34 mouse cellular contexts compared by ENCODE assay signal in the genomic region with DNA sequence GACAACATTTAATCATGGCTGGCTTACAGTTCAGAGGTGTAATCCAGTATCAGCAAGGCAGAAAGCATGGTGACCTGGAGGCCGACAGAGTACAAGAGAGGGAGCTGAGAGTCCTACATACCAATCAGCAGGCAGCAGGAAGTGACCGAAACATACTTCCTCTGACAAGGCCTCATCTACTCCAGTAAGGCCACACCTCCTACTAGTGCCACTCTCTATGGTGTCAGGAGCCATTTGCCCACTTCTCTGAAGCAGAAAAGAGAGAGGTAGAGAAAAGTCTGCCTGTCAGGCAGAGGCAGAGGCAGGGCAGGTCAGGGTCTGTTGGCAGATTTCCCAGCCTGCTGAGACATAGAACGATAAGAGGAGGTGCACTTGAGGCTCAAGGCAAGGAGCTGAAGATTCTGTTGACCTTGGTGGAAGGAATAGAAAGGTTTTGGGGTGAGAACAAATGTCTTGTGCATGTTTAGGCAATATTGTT. TPM values are rescaled to one million over a fixed set of nuclear protein-coding genes. Genes with fewer than 3 reads are reported as not detected.
DNase-seq lines count a peak whose midpoint lies in the region; ATAC-seq and TF ChIP-seq lines count a peak whose summit lies in the region.
"Had no signal": no experiment of that assay in that cellular context is flagged by ENCODE, and none has a peak within 500 bp of the region (broad histone marks: within the 10 kb centered on the region; RNA-seq: fewer than 3 reads in every experiment).

No protein-coding gene starts in this region.

- TF ChIP-seq CTCF in lung, postnatal 0 days (IDR thresholded peaks at IDR 0.05), result no peak

- peaks cover 39% of the 10 kb centered on the region for H3K4me1 ChIP-seq in liver, embryonic 15.5 days (replicated peaks)
- H3K4me1 ChIP-seq in liver, embryonic 16.5 days (ENCODE audit: control insufficient read depth, low read depth, low read length), result peaks cover 13% of the 10 kb centered on the region
- no peaks in the 10 kb centered on the region for H3K4me1 ChIP-seq in lung, postnatal 0 days (ENCODE audit: insufficient read depth, low read depth, low read length)
- no peaks in the 10 kb centered on the region for H3K4me1 ChIP-seq in intestine, embryonic 16.5 days (ENCODE audit: control insufficient read depth, insufficient read depth, low read length)
- H3K4me1 ChIP-seq: embryonic facial prominence, embryonic 10.5 days; embryonic facial prominence, embryonic 15.5 days; forebrain, embryonic 15.5 days; heart, embryonic 13.5 days; hindbrain, embryonic 15.5 days; limb, embryonic 13.5 days had no signal

- H3K27me3 ChIP-seq in liver, embryonic 15.5 days, result no peaks in the 10 kb centered on the region
- no peaks in the 10 kb centered on the region for H3K27me3 ChIP-seq in liver, embryonic 16.5 days (ENCODE audit: control insufficient read depth, insufficient read depth, low read depth, low read length)
- no peaks in the 10 kb centered on the region for H3K27me3 ChIP-seq in lung, postnatal 0 days (replicated peaks; ENCODE audit: insufficient read depth, low read length)
- H3K27me3 ChIP-seq in intestine, embryonic 16.5 days (replicated peaks; ENCODE audit: control insufficient read depth, insufficient read depth, low read length), result no peaks in the 10 kb centered on the region
- H3K27me3 ChIP-seq: embryonic facial prominence, embryonic 15.5 days; forebrain, embryonic 15.5 days; heart, embryonic 13.5 days; hindbrain, embryonic 15.5 days; limb, embryonic 13.5 days; Patski had no signal

- H3K4me3 ChIP-seq in liver, embryonic 15.5 days (replicated peaks), result no peak overlapping the region
- H3K4me3 ChIP-seq in liver, embryonic 16.5 days (ENCODE audit: low read depth, low read length), result no peak overlapping the region
- no peak overlapping the region for H3K4me3 ChIP-seq in lung, postnatal 0 days (ENCODE audit: low read depth, low read length)
- H3K4me3 ChIP-seq in intestine, embryonic 16.5 days (ENCODE audit: low read length), result no peak overlapping the region
- H3K4me3 ChIP-seq: embryonic facial prominence, embryonic 10.5 days; embryonic facial prominence, embryonic 15.5 days; forebrain, embryonic 15.5 days; gastrocnemius, adult 2 months; heart, adult 2 months; heart, embryonic 13.5 days; hindbrain, embryonic 15.5 days; layer of hippocampus, adult 2 months; limb, embryonic 13.5 days had no signal

- H3K9me3 ChIP-seq in liver, embryonic 15.5 days (replicated peaks), result no peaks in the 10 kb centered on the region
- H3K9me3 ChIP-seq in liver, embryonic 16.5 days (replicated peaks; ENCODE audit: control insufficient read depth, low read length), result no peaks in the 10 kb centered on the region
- no peaks in the 10 kb centered on the region for H3K9me3 ChIP-seq in lung, postnatal 0 days (ENCODE audit: low read length)
- H3K9me3 ChIP-seq in intestine, embryonic 16.5 days (ENCODE audit: control insufficient read depth, low read length), result no peaks in the 10 kb centered on the region
- H3K9me3 ChIP-seq: embryonic facial prominence, embryonic 10.5 days; embryonic facial prominence, embryonic 15.5 days; forebrain, embryonic 15.5 days; heart, embryonic 13.5 days; hindbrain, embryonic 15.5 days; limb, embryonic 13.5 days had no signal

- no peak overlapping the region for H3K4me2 ChIP-seq in liver, embryonic 15.5 days
- H3K4me2 ChIP-seq in liver, embryonic 16.5 days (ENCODE audit: low read depth, low read length), result no peak overlapping the region
- H3K4me2 ChIP-seq in lung, postnatal 0 days (replicated peaks; ENCODE audit: low read depth, low read length), result no peak overlapping the region
- H3K4me2 ChIP-seq in intestine, embryonic 16.5 days (ENCODE audit: low read depth, low read length), result no peak overlapping the region
- H3K4me2 ChIP-seq: embryonic facial prominence, embryonic 15.5 days; forebrain, embryonic 15.5 days; heart, embryonic 13.5 days; hindbrain, embryonic 15.5 days; limb, embryonic 13.5 days had no signal

- no peak for TF ChIP-seq EP300 in lung, postnatal 0 days (IDR thresholded peaks at IDR 0.05)

- H3K9ac ChIP-seq in liver, embryonic 15.5 days, result no peak overlapping the region
- H3K9ac ChIP-seq in liver, embryonic 16.5 days (ENCODE audit: low read depth, low read length), result no peak overlapping the region
- H3K9ac ChIP-seq in lung, postnatal 0 days (replicated peaks; ENCODE audit: low read depth), result no peak overlapping the region
- H3K9ac ChIP-seq in intestine, embryonic 16.5 days (ENCODE audit: low read depth, low read length), result no peak overlapping the region
- H3K9ac ChIP-seq: embryonic facial prominence, embryonic 15.5 days; forebrain, embryonic 15.5 days; heart, embryonic 13.5 days; hindbrain, embryonic 15.5 days; limb, embryonic 13.5 days; liver, embryonic 14.5 days had no signal

- ATAC-seq in liver, embryonic 15.5 days (ENCODE audit: insufficient read depth), result 0 out of 2 replicates have a peak, but pooled peaks have one; percentile 23
- ATAC-seq in liver, embryonic 16.5 days (ENCODE audit: low read depth), result peak; percentile 28; the same call in 1 of the 2 replicates
- no peak for ATAC-seq in lung, postnatal 0 days
- ATAC-seq in intestine, embryonic 16.5 days, result no peak
- ATAC-seq: forebrain, embryonic 15.5 days; inflammation-experienced regulatory T-cells, adult 6 months; midbrain, embryonic 16.5 days; Patski had no signal

- no peaks in the 10 kb centered on the region for H3K36me3 ChIP-seq in liver, embryonic 15.5 days (replicated peaks)
- H3K36me3 ChIP-seq in liver, embryonic 16.5 days (ENCODE audit: control insufficient read depth, insufficient read depth), result no peaks in the 10 kb centered on the region
- no peaks in the 10 kb centered on the region for H3K36me3 ChIP-seq in lung, postnatal 0 days (ENCODE audit: insufficient read depth, low read length)
- no peaks in the 10 kb centered on the region for H3K36me3 ChIP-seq in intestine, embryonic 16.5 days (ENCODE audit: control insufficient read depth, insufficient read depth, low read length)
- H3K36me3 ChIP-seq: embryonic facial prominence, embryonic 10.5 days; embryonic facial prominence, embryonic 15.5 days; forebrain, embryonic 15.5 days; heart, embryonic 13.5 days; hindbrain, embryonic 15.5 days; limb, embryonic 13.5 days had no signal

- peak overlapping the region; percentile 38; the same call in 1 of the 2 replicates for H3K27ac ChIP-seq in liver, embryonic 15.5 days (replicated peaks)
- no peak overlapping the region for H3K27ac ChIP-seq in liver, embryonic 16.5 days (ENCODE audit: low read length)
- H3K27ac ChIP-seq in lung, postnatal 0 days (ENCODE audit: low read length), result no peak overlapping the region
- H3K27ac ChIP-seq in intestine, embryonic 16.5 days (ENCODE audit: low read length), result no peak overlapping the region
- H3K27ac ChIP-seq: embryonic facial prominence, embryonic 10.5 days; embryonic facial prominence, embryonic 15.5 days; forebrain, embryonic 15.5 days; gastrocnemius, adult 2 months; heart, adult 2 months; heart, embryonic 13.5 days; hindbrain, embryonic 15.5 days; layer of hippocampus, adult 2 months; limb, embryonic 13.5 days; liver, embryonic 14.5 days; stomach, postnatal 0 days had no signal

- DNase-seq in liver, result no peak
- peak; percentile 43 for DNase-seq in MN1 (ENCODE audit: low spot score)
- no peak for DNase-seq in right cerebral cortex, postnatal 10 days (ENCODE audit: low spot score in 2 of 2)
- no peak for DNase-seq in lung, postnatal 0 days (ENCODE audit: low spot score)
- DNase-seq: adrenal gland, postnatal 10 days; B cell, adult 2 months; cerebellum, adult 11 months; cerebellum, adult 9-11 months; gastrocnemius, adult 2 months; gastrocnemius, postnatal 36 days; heart, adult 2 months; heart, postnatal 10 days; kidney, adult 18-20 months; kidney, postnatal 36 days; lung, postnatal 4 days; right cerebral cortex, adult 18-20 months; right cerebral cortex, postnatal 4 days; thymus, adult 18-20 months; thymus, postnatal 36 days had no signal

- 62% methylated on average over 3 of the region's 3 CpGs for WGBS in liver, embryonic 15.5 days (ENCODE audit: insufficient replicate concordance)
- WGBS in liver, embryonic 16.5 days (ENCODE audit: insufficient replicate concordance), result 53% methylated on average over 3 of the region's 3 CpGs
- WGBS in lung, postnatal 0 days, result 57% methylated on average over 3 of the region's 3 CpGs
- WGBS in intestine, embryonic 16.5 days, result 82% methylated on average over 3 of the region's 3 CpGs

RNA-seq across cellular contexts. Expression of a gene that starts 10.6 kb away (rescaled TPM):
- 43.3 and 46.5 TPM in 2 replicates for polyA plus RNA-seq in liver, embryonic 15.5 days (2015; fragmentation: Nextera tagmentation; extraction: Ambion mirVana)
- polyA plus RNA-seq in liver, embryonic 16.5 days (2015; fragmentation: Nextera tagmentation; extraction: Ambion mirVana), result 36.6 and 36.7 TPM in 2 replicates
- 14.4 and 16.6 TPM in 2 replicates for polyA plus RNA-seq in lung, postnatal 0 days (2015; fragmentation: Nextera tagmentation; extraction: Ambion mirVana)
- polyA plus RNA-seq in intestine, embryonic 16.5 days (2015; fragmentation: Nextera tagmentation; extraction: Ambion mirVana), result 24.9 and 27.4 TPM in 2 replicates

Comparison
In these comparisons a context has a peak if more than half of its experiments do, and no peak if none do; other contexts are left out.
1. ATAC-seq: peak in liver, embryonic 15.5 days (single experiment) and liver, embryonic 16.5 days (single experiment); none in lung, postnatal 0 days (single experiment) and intestine, embryonic 16.5 days (single experiment).